Mouse (Mus musculus) embryonic facial prominence, embryonic 11.5 days (tissue): ENCODE data around the gene Rnf183. TPM values are rescaled to one million over a fixed set of nuclear protein-coding genes. Genes with fewer than 3 reads are reported as not detected.

Source experiments
- ATAC-seq: fragments of 200-750 bp; cut with Nextera tagmentation; replicated peaks from 2 replicates; pipeline ENCODE4 v1.8.0; 2017; ENCODE audit warnings: low read depth; ENCODE audit not compliant: insufficient number of reproducible peaks, low FRiP score, low TSS enrichment
- DNase-seq: peaks from one replicate; pipeline ENCODE4 v3.0.0-alpha.2; 2015; ENCODE audit warnings: low spot score
- H3K27ac ChIP-seq: fragments of 300-500 bp; sonication (generic); replicated peaks from 2 replicates; pipeline ENCODE4 v1.5.1; 2014; ENCODE audit warnings: mild to moderate bottlenecking, low read depth, low read length, control low read depth
- H3K27me3 ChIP-seq: fragments of 300-500 bp; sonication (generic); 2 replicates; pipeline ENCODE4 v1.6.1; 2014; ENCODE audit warnings: mild to moderate bottlenecking, low read length, moderate library complexity, mixed read lengths; ENCODE audit not compliant: control insufficient read depth, insufficient read depth
- H3K36me3 ChIP-seq: fragments of 300-500 bp; sonication (generic); replicated peaks from 2 replicates; pipeline ENCODE4 v1.6.1; 2014; ENCODE audit warnings: low read depth, mild to moderate bottlenecking, low read length, moderate library complexity, mixed read lengths; ENCODE audit not compliant: control insufficient read depth, insufficient read depth
- H3K4me1 ChIP-seq: fragments of 300-500 bp; sonication (generic); 2 replicates; pipeline ENCODE4 v1.6.1; 2014; ENCODE audit warnings: low read length, mixed read lengths; ENCODE audit not compliant: control insufficient read depth, insufficient read depth
- H3K4me2 ChIP-seq: fragments of 300-500 bp; sonication (generic); 2 replicates; pipeline ENCODE4 v1.6.1; 2014; ENCODE audit warnings: low read depth, mild to moderate bottlenecking, control low read depth, low read length, moderate library complexity
- H3K4me3 ChIP-seq: fragments of 300-500 bp; sonication (generic); 2 replicates; pipeline ENCODE4 v1.5.1; 2014; ENCODE audit warnings: low read depth, low read length, control low read depth
- H3K9ac ChIP-seq: fragments of 300-500 bp; sonication (generic); replicated peaks from 2 replicates; pipeline ENCODE4 v1.6.1; 2014; ENCODE audit warnings: mild to moderate bottlenecking, control low read depth, low read length
- H3K9me3 ChIP-seq: fragments of 300-500 bp; sonication (generic); replicated peaks from 2 replicates; pipeline ENCODE4 v1.6.1; 2016; ENCODE audit warnings: mild to moderate bottlenecking, low read length, inconsistent platforms, mixed read lengths; ENCODE audit not compliant: control insufficient read depth
- WGBS: fragments of 180-500 bp; shearing (Covaris S2); extraction: QIAGEN DNeasy Blood & Tissue Kit; methylation state at CpG from one replicate; pipeline ENCODE4 v1.1.7; 2014; 5-methylcytosine and 5-hydroxymethylcytosine counted together
- polyA plus RNA-seq: library from polyadenylated mRNA; unstranded; fragments of >200 nt; fragmentation: Nextera tagmentation; extraction: Ambion mirVana; gene quantifications from 2 replicates; pipeline ENCODE4 v1.2.1, GENCODE M21; 2014

The Rnf183 gene
- polyA plus RNA-seq, 1 experiment from 2014 or later, result not detected

DNA sequence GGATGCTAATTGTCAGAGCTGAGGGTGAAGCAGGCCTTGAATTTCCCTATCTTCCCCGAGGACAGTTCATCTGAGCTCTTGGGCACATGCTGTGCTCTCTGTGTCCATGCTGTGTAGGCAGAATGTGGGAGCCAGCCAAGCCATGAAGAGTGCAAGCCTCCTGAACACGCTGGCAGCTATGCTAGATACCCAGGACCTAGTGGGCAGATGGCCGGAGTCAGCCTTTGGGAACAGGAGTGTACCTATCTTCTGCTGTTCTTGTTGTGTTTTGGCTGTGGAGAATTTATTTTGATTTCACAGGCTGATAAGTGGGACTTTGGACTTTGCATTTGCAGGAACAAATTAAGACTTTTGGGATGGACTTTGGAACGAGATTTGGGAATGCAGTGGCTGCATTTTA, 5.5 kb upstream of the Rnf183 start:
- no peaks in the 10 kb centered on the region for H3K4me1 ChIP-seq
- H3K4me3 ChIP-seq, result no peak overlapping the region
- H3K27me3 ChIP-seq, result no peaks in the 10 kb centered on the region
- no peak overlapping the region for H3K9ac ChIP-seq
- H3K36me3 ChIP-seq, result no peaks in the 10 kb centered on the region
- H3K27ac ChIP-seq, result no peak overlapping the region
- ATAC-seq (no peak), DNase-seq (no peak)
- WGBS, result 76% methylated on average over 4 of the region's 4 CpGs
- no peaks in the 10 kb centered on the region for H3K9me3 ChIP-seq
- H3K4me2 ChIP-seq, result no peak overlapping the region

DNA sequence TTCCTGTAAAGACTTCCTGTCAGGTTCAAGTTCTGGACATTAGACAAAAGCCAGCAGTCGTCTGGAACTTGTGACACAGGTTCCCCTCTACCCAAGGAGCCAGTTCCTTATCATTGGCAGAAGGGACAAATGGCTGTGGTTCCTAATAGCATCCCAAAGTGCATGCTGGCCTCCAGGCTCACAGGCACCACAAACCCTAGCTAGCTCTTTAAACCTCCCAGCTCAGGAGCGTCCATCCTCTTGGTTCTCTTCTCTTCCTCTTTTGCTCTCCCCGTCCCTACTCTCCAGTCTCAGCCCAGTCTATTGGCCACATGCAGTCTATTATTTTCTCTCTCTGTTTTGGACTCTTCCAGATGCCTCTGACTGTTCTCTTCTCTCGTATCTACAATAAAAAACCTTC, 4.7 kb upstream of the Rnf183 start:
- WGBS, result 63% methylated on average over 4 of the region's 4 CpGs
- no peak for ATAC-seq

DNA sequence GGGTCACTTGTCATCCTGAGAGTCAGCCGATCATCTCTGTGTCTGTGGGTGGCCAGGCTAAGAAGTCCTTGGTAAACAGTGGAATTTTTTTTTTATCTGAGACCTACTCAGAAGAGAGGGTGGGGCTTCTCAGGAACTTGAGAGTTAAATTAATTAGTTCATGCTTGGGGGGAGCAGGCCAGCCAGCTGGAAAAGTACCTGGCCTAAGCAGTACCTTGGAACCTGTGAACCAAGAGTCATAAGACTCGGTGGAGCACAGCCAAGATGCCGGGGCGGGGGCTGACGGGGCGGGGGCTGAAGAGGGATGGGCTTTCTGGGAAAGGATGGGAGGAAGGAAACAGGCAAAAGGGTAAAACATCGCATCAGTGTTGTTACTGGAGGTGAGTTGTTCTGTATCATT, 2.8 kb upstream of the Rnf183 start:
- Histone ChIP-seq H3K4me1 (no peaks in the 10 kb centered on the region), H3K27ac (no peak overlapping the region), H3K9me3 (no peaks in the 10 kb centered on the region), H3K4me2 (no peak overlapping the region), H3K9ac (no peak overlapping the region), H3K27me3 (no peaks in the 10 kb centered on the region), H3K4me3 (no peak overlapping the region), H3K36me3 (no peaks in the 10 kb centered on the region)
- ATAC-seq (no peak), DNase-seq (no peak)
- WGBS, result 83% methylated on average over 7 of the region's 7 CpGs

More for the DNA sequence above, 4.7 kb upstream of the Rnf183 start:
- no peak overlapping the region for H3K9ac ChIP-seq
- no peak overlapping the region for H3K27ac ChIP-seq
- no peak for DNase-seq
- no peaks in the 10 kb centered on the region for H3K36me3 ChIP-seq
- H3K4me2 ChIP-seq, result no peak overlapping the region
- no peaks in the 10 kb centered on the region for H3K9me3 ChIP-seq
- H3K27me3 ChIP-seq, result no peaks in the 10 kb centered on the region
- H3K4me1 ChIP-seq, result no peaks in the 10 kb centered on the region
- no peak overlapping the region for H3K4me3 ChIP-seq

DNA sequence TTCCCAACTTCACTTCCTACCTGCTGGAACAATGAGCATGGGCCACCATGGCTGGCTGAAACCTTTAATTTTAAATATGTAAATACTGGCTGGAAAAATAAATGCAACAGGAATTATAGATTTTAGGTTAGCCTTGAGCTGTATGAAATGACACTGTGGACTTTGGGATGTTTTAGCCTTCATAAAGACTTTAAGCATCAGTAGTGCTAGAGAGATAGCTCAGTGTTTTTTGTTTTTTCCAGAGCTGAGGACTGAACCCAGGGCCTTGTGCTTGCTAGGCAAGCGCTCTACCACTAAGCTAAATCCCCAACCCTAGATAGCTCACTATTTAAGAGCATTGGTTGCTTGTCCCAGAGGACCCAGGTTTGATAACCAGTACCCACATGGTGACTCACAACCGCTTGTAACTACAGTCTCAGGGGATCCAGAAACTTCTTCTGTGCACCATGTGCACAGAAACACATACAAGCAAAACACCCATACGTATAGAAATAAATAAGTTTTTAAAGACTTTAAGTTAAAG, 2.3 kb upstream of the Rnf183 start:
- Histone ChIP-seq H3K4me1 (no peaks in the 10 kb centered on the region), H3K9me3 (no peaks in the 10 kb centered on the region), H3K27ac (no peak overlapping the region), H3K27me3 (no peaks in the 10 kb centered on the region), H3K4me2 (no peak overlapping the region), H3K4me3 (no peak overlapping the region), H3K9ac (no peak overlapping the region), H3K36me3 (no peaks in the 10 kb centered on the region)
- 84% methylated on average over 3 of the region's 3 CpGs for WGBS
- ATAC-seq (no peak), DNase-seq (no peak)

DNA sequence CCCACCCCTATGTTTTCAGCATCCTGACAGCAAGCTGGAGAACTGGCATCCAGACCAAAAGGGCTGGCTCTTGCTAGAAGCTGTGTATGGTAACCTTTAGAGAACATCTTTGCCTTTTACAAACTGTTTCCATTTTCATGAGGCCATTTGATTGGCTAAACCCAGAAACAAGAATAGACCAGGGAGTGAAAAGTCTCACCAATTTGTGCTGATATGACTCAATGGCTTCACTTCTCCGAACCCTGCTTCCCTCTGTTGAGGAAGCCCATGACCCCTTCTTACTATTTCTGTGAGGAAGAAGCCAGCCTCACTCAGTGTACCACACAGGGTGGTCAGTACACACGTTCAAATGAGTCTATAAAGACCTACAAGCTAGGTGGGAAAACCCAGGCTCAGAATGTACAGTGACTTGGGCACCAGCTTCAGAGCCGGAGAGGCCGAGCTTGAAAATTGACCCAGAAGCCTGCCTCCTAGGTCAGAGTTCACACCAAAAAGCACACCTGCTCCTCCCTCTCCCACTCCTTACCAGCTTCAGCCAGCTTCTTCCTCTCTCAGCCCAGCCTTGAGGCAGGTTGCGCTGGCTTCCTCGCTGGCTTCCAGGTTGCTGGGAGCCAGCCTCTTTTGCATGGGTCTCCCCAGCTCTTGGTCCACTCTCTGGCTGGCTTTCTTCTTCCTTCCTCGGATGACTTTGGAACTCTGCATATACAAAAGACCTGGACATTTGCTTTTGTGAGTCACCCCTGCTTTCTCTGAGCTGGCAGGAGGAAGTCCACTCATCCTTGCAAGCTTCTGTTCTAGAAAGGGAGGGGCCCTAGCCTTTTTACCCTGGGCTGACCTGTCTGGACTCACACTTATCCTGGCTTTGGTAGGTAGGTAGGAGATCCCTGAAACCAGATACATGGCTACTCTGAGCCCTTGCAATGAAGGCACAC, 847 bp downstream of the Rnf183 start:
- H3K9me3 ChIP-seq, result no peaks in the 10 kb centered on the region
- WGBS, result 77% methylated on average over 7 of the region's 7 CpGs
- no peaks in the 10 kb centered on the region for H3K4me1 ChIP-seq
- no peak overlapping the region for H3K4me2 ChIP-seq
- ATAC-seq (no peak), DNase-seq (no peak)
- H3K4me3 ChIP-seq, result no peak overlapping the region
- H3K9ac ChIP-seq, result no peak overlapping the region
- no peaks in the 10 kb centered on the region for H3K36me3 ChIP-seq
- H3K27me3 ChIP-seq, result no peaks in the 10 kb centered on the region
- H3K27ac ChIP-seq, result no peak overlapping the region

DNA sequence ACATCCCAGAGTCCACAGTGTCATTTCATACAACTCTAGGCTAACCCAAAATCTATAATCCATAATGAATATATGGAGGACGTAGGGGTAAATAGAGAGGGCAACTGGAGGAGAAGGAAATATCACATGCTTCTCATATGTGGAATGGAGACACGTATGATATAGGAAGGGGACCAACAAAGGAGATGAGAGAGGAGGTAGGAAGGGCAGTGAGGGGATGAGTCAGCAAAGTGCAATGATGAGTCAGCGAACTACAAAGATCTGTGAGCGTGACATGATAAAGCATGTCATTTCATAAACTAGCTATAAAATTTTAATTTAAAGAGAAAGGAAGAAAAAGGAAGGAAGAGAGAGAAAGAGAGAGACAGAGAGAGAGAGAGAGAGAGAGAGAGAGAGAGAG, 3.5 kb downstream of the Rnf183 start:
- 79% methylated on average over 4 of the region's 4 CpGs for WGBS
- ATAC-seq, result no peak

DNA sequence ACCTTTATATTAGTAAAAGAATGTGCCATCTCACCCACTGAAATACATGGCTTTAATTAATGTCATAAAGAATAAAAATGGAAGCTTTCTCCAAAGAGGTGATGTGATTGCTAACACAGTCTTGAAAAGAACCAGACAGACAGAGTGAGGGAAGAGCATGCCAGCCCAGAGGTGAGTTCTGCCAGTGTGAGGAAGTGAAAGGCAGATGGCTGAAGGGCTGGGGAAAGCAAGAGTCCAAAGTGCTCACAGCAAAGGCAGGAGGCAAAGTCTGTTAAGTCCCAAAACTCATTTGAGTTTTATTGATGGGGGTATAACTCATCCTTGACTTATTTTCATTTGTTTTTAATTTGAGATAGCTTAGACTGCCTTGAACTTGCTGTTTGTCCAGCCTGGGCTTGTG, 4.4 kb downstream of the Rnf183 start:
- no peaks in the 10 kb centered on the region for H3K4me1 ChIP-seq
- H3K4me2 ChIP-seq, result no peak overlapping the region
- no peak overlapping the region for H3K4me3 ChIP-seq
- no peaks in the 10 kb centered on the region for H3K9me3 ChIP-seq
- DNase-seq (no peak), ATAC-seq (no peak)
- H3K9ac ChIP-seq, result no peak overlapping the region
- H3K27ac ChIP-seq, result no peak overlapping the region
- H3K36me3 ChIP-seq, result no peaks in the 10 kb centered on the region
- H3K27me3 ChIP-seq, result no peaks in the 10 kb centered on the region

More for the DNA sequence above, 3.5 kb downstream of the Rnf183 start:
- no peak overlapping the region for H3K4me2 ChIP-seq
- H3K27me3 ChIP-seq, result no peaks in the 10 kb centered on the region
- H3K27ac ChIP-seq, result no peak overlapping the region
- no peaks in the 10 kb centered on the region for H3K9me3 ChIP-seq
- no peak overlapping the region for H3K4me3 ChIP-seq
- no peak for DNase-seq
- H3K36me3 ChIP-seq, result no peaks in the 10 kb centered on the region
- H3K9ac ChIP-seq, result no peak overlapping the region
- no peaks in the 10 kb centered on the region for H3K4me1 ChIP-seq

DNA sequence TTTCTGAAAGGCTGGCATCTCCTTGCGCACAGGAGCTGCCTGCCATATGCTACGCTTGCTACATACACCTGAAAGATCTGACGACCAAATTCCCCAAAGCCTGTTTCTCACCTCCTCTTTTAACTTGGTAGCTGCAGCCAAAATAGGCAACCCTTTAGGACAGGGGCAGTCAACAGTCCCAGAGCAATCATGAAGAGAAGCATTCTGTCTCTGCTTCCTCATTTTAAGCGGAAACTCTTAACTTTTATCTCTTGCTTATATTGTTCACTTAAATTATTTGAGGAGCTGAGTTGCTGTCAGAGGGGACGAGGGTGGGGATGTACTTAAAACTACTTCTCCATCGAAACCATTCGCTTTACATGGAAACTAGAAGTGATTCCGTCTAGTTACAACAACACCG, 5.4 kb downstream of the Rnf183 start:
- no peaks in the 10 kb centered on the region for H3K4me1 ChIP-seq
- no peaks in the 10 kb centered on the region for H3K27me3 ChIP-seq
- no peak overlapping the region for H3K4me3 ChIP-seq
- H3K9ac ChIP-seq, result no peak overlapping the region
- no peak for ATAC-seq
- no peak overlapping the region for H3K27ac ChIP-seq
- no peak for DNase-seq
- H3K4me2 ChIP-seq, result no peak overlapping the region
- WGBS, result 86% methylated on average over 9 of the region's 9 CpGs
- no peaks in the 10 kb centered on the region; the same call in 1 of the 2 replicates for H3K36me3 ChIP-seq
- no peaks in the 10 kb centered on the region for H3K9me3 ChIP-seq
